Comparison of ENCODE assay signal across 22 mouse cellular contexts in the genomic region with DNA sequence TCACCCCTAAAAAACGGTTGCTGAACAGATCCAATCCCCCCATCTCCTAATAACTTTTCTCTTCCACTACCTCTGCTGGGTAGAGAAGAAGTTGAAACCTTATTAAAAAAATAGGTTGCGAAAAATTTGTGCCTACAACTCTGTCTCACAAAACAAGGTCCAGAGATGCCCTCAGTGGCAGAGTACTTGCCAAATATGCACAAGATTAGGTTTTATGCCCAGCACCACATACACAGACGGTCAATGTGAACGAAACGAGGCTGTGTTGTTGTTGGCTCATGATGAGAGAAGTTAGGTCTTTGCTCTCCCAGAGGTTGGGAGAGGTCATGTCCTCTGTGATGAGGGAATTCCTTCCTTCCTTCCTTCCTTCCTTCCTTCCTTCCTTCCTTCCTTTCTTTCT. TPM values are rescaled to one million over a fixed set of nuclear protein-coding genes. Genes with fewer than 3 reads are reported as not detected.
"Had no signal": no experiment of that assay in that cellular context is flagged by ENCODE, and none has a peak within 500 bp of the region (broad histone marks: within the 10 kb centered on the region; RNA-seq: fewer than 3 reads in every experiment).

No protein-coding gene starts in this region.

- H3K27ac ChIP-seq: neural tube, embryonic 15.5 days; stomach, embryonic 15.5 days; stomach, postnatal 0 days had no signal

- H3K4me3 ChIP-seq: neural tube, embryonic 15.5 days; stomach, embryonic 15.5 days had no signal

- H3K27me3 ChIP-seq: neural tube, embryonic 15.5 days; stomach, embryonic 15.5 days had no signal

- DNase-seq: retina, postnatal 1 day; right cerebral cortex, adult 18-20 months; right cerebral cortex, postnatal 14 days; right cerebral cortex, postnatal 25 days; right cerebral cortex, postnatal 4 days; spleen, adult 18-20 months; thymus, adult 18-20 months; thymus, adult 2 months; thymus, postnatal 14 days; thymus, postnatal 25 days; thymus, postnatal 36 days; thymus, postnatal 4 days had no signal

- H3K4me1 ChIP-seq: neural tube, embryonic 15.5 days had no signal

- H3K9me3 ChIP-seq: neural tube, embryonic 15.5 days; stomach, embryonic 15.5 days had no signal

- H3K9ac ChIP-seq: neural tube, embryonic 15.5 days; stomach, embryonic 15.5 days had no signal

- H3K36me3 ChIP-seq: stomach, embryonic 15.5 days had no signal

- H3K4me2 ChIP-seq: neural tube, embryonic 15.5 days; stomach, embryonic 15.5 days had no signal

RNA-seq across cellular contexts. Expression of gene Atp6v0e2, which starts 7.8 kb away (rescaled TPM):
- total RNA-seq: neutrophil, adult 5-6 weeks had no signal

RNA-seq across cellular contexts. Expression of gene Rarres2, which starts 27.3 kb away (rescaled TPM):
- total RNA-seq: neutrophil, adult 5-6 weeks had no signal

RNA-seq across cellular contexts. Expression of gene Gm45021, which starts 44.2 kb away (rescaled TPM):
- total RNA-seq: neutrophil, adult 5-6 weeks had no signal
- polyA plus RNA-seq: neural tube, embryonic 14.5 days; neural tube, embryonic 15.5 days; small intestine, adult 2 months; spleen, adult 2 months; stomach, embryonic 14.5 days; stomach, embryonic 15.5 days; stomach, embryonic 16.5 days; stomach, postnatal 0 days; testis, adult 2 months; thymus, adult 2 months had no signal
